Mouse (Mus musculus) brain, embryonic 14.5 days (tissue): ENCODE results near the gene Cldn14. TPM values are rescaled to one million over a fixed set of nuclear protein-coding genes. Genes with fewer than 3 reads are reported as not detected.
A peak's percentile ranks its signal among the peaks of the same experiment; 100 is the strongest.

ENCODE experiments used
- DNase-seq: peaks from one replicate; pipeline ENCODE4 v3.0.0-alpha.2; 2011; ENCODE audit warnings: low read depth
- CTCF ChIP-seq: fragments of 200-500 bp; IDR thresholded peaks from 2 replicates; pipeline ENCODE4 v1.5.1; 2012; ENCODE audit warnings: inconsistent platforms, mild to moderate bottlenecking, moderate library complexity, borderline replicate concordance; ENCODE audit not compliant: insufficient read depth, insufficient read length; ENCODE audit errors: extremely low read depth
- POLR2A ChIP-seq: fragments of 200-500 bp; IDR thresholded peaks from 2 replicates; pipeline ENCODE4 v1.6.1; 2012; ENCODE audit warnings: mild to moderate bottlenecking, inconsistent platforms, borderline replicate concordance; ENCODE audit not compliant: poor library complexity, insufficient read depth, insufficient read length, severe bottlenecking; ENCODE audit errors: extremely low read depth
- polyA plus RNA-seq: library from polyadenylated mRNA; depleted of rRNA; stranded (reverse); fragments of >200 nt; gene quantifications from 2 replicates; pipeline ENCODE4 v1.2.3, GENCODE M21; 2012; rRNA removed

Cldn14 gene
- 0.19 TPM in 1 of 2 replicates, not detected in the other for polyA plus RNA-seq

DNA sequence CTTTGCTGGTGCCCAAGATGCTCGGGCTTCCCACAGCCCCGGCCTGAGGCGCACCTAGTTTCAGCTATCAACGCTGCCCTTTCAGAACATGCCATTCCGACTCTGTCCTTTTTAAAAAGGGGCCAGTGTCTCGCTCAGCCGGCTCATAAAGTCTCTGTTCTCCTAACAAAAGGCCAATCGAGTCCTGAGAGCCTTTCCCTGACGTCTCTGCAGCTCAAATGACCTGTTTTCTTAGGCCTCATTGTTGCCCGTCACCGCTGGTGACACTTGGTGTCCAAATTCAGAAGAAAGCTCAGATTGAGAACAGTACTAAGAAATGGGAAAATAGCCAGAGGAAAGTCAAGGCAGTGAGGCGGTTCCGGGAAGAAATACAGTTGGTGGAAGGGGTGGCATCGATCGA, at the start of gene Cldn14:
TSS of gene Cldn14 (minus strand) at position 101 of the 400 bp plus-strand sequence.
- DNase-seq: no peak
- TF ChIP-seq CTCF: no peak

GRCm38 (mm10) chr16:94055576-94055975, 46.9 kb upstream of the Cldn14 start:
- no peak for DNase-seq
- no peak for TF ChIP-seq POLR2A
- no peak for TF ChIP-seq CTCF

GRCm38 (mm10) chr16:94055176-94055575, 46.5 kb upstream of the Cldn14 start:
- no peak for TF ChIP-seq POLR2A
- TF ChIP-seq CTCF: no peak
- DNase-seq: no peak

GRCm38 (mm10) chr16:94050368-94050767, 41.7 kb upstream of the Cldn14 start:
- no peak for TF ChIP-seq POLR2A
- TF ChIP-seq CTCF: no peak
- DNase-seq: no peak

DNA sequence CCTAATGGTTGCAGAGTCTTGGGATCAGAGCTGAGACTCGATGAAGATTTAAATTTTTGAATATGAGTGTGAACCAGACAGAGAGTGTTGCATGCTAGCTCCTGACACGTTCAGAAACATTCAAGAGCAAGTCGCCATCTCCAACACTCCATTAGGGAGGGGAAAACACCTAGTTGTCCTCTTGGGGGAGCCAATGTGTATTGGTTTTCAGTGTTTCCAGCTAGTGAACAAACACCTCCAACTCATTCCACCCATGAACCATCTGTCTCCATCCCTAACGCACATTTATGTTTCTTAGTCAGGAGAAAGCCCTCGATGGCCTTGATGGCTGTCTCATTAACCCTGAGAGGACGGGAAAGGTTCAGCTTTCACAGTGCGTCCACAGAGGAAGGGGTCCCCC, 36.4 kb upstream of the Cldn14 start:
- DNase-seq: no peak
- TF ChIP-seq CTCF (no peak), POLR2A (no peak)

DNA sequence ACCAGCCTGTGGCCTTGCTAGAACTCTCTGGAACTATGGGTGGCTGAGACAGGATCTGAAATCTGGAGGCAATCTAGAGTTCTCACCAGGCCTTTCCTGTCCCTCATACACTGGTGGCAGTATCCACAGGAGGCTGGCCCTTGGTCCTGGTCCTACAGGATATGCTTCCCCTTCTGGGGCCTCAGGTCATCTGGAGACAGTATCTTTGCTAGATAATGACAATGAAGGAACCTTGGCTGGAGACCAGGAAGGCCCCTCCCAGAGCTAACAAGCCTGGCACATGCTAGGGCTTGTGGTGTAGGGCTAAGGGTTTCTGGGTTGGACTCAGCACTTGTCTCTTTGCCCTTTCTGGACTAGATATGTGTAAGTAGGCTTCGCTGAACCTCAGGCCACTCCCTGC, 35.2 kb upstream of the Cldn14 start:
- no peak for DNase-seq
- TF ChIP-seq CTCF (no peak), POLR2A (no peak)

DNA sequence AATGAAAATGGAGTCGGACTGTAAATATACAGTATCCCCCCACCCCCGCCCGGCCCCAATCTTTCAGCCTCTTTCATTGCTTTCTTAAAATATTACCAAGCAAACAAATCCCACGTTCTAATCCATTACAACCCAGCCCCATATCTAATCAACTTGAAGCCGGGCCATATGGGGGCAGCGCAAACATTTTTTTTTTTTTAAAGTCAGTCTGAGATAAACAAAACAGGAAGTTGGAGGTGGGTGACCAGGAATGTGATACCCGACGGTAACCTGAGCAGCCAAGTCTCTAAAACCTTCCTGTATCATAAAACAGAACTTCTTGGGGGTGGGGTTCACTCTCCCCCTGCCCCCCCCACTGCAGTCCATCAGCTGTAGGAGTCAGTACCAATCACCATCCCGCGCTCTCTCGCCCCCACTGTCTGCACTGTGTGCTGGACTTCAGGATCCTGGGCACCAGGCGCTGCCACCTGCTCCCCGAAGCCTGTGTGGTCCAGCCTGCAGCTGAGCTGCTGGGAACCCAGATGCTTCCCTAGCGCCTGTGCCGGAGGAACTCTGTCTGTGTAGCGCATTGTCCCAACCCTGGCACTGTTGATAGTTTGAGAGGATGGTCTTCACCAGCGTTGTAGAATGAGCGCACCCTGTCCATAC, 32.6 kb upstream of the Cldn14 start:
- peak; percentile 62 for DNase-seq
- TF ChIP-seq CTCF (no peak), POLR2A (no peak)

DNA sequence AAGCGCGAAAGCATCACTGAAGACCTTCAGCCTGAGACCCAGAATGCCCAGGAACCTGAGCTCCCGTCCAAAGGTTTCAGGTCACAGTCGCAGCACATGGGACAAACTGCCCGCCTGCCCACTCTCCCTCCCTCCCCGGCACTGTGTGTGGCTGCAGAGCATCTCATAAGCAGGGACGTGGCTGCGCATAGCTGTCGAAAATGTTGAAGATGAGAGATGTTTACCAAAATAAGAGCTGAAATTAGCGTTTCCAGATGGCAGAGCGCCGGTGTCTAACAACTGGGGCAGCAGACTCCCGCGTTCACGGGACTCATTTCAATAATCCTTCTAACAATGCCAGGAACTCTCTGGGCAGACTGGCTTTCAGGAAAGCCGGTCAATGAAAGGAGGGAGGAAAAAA, 31.8 kb upstream of the Cldn14 start:
- peak; percentile 55 for DNase-seq
- no peak for TF ChIP-seq CTCF
- no peak for TF ChIP-seq POLR2A

DNA sequence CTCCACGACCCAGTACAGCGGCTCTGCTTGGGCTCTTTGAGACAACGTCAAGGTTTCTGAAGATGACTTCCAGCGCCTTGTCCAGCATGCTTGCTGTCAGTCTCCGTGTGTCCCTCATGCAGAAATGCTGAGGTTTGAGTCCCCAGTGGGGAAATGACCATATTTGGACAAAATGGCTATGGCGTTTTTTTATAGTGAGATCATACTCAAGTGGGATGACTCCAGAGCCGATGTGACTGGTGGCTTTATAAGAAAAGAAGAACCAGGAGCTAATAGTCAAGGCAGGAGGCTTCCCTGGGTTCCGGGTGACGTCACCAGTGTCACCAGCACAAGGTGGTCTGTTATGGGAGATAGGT, 30.3 kb upstream of the Cldn14 start:
- no peak for DNase-seq
- TF ChIP-seq POLR2A (no peak), CTCF (no peak)

DNA sequence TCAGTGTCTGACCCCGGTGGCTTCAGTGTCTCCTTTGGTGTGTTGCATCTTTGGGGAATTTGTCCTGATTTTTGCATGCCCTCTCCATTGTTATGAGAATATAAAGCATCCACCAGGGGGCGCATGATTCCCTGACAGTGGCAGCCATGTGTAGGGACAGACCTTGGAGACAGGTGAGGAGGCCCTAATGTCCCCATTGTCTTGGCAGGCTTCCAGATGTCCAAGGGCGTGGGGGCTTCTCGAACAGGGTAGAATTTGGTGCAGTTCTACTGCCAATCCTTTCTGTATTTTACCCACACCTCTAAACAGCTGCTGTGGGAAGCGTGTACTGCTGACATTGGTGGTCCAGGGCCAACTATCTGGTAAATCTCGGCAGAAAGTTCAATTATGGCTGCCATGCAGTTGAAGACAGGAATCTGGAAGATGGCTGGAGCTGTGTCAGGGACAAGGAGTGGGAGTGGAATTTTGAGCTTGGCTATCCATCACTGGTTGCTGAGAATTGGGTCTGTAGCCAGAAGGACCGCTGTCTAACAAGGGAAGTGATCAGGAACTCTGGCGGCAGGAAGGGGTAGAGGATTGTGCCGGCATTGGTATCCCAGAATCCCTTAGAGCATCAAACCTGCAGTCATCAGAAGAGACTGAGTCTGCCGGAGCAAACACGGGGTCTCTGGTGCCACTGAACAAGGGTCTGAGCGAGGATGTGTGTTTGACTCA, 29.8 kb upstream of the Cldn14 start:
- DNase-seq: peak; percentile 65
- TF ChIP-seq CTCF: peak; percentile 76
- no peak for TF ChIP-seq POLR2A

DNA sequence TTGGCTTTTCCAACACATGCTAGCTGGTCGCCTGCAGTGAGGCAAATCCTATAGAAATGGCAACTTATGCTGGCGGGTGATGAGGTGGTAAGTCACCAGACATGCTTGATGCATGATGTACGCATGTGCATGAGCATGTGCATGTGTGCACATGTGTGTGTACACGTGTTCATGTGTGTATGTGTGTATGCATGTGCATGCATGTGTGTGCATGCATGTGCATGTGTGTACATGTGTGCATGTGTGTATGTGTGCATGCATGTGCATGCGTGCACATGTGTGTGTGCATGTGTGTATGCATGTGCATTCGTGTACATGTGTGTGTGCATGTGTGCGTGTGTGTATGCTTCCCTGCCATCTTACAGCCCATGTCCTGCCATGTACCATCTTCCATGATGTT, 28.6 kb upstream of the Cldn14 start:
- no peak for DNase-seq
- no peak for TF ChIP-seq POLR2A
- TF ChIP-seq CTCF: no peak

GRCm38 (mm10) chr16:94034152-94034551, 25.5 kb upstream of the Cldn14 start:
- DNase-seq: no peak
- TF ChIP-seq POLR2A (no peak), CTCF (no peak)
